Mouse (Mus musculus): ENCODE measurements around the gene Cxcr5.

Gene Cxcr5

DNA sequence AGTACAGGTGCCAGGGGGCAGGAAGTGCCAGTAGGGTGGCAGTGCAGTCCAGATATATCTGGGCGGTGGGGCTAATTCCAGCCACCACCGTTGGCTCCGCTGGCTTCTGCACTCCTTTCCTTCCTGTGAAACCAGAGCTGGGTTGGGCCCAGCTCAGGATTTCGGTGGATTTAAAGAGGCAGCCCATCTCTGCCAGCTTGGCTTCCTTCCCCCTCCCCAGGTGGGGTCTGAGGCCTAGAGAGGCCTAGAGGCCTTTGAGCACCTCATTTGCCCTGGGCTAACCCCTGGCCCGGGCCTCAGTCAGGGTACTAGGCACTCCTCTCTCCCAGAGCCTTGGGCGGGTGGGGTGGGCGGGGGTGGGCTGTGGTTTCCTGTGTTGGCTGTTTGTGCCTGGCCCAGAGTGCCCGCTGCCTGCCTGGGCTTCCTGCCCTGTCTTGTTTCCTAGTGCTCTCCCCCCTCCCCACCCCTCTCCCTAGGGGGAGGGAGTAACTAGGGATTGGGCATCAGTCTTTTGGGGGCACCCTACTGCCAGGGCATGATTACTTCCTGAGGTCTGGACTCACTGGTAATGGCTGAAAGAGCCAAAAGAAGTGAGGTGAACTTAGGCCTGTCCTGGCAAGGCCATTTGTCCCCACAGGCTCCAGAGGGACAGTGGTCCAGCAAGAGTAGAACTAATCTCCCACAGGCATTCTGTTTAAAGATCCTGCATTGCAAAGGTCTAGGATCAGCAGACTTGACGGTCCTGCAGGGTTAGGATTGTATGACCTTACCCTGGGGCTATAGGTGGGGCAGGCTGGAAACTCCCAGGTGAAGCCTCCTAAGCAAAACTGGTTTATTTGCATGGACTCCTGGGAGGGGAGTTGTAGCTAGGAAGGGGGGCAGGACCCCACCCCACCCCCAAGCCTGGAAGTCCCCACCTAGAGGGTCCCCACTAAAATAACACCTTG lies 66.5 kb downstream of the Cxcr5 start:
- DNase-seq (ENCODE audit: low spot score in 2 of 2), result no peak

- peak; percentile 69 to 72 for DNase-seq (ENCODE audit: low spot score in 2 of 2)
These were observed 67.3 kb downstream of the Cxcr5 start for GRCm38 (mm10) chr9:44494261-44494862.

- DNase-seq (ENCODE audit: low spot score in 2 of 2), result no peak
These were observed 68.8 kb downstream of the Cxcr5 start for GRCm38 (mm10) chr9:44492631-44493461.

- DNase-seq (ENCODE audit: low spot score in 2 of 2), result no peak
These were observed 70.3 kb downstream of the Cxcr5 start for GRCm38 (mm10) chr9:44491351-44491750.

DNA sequence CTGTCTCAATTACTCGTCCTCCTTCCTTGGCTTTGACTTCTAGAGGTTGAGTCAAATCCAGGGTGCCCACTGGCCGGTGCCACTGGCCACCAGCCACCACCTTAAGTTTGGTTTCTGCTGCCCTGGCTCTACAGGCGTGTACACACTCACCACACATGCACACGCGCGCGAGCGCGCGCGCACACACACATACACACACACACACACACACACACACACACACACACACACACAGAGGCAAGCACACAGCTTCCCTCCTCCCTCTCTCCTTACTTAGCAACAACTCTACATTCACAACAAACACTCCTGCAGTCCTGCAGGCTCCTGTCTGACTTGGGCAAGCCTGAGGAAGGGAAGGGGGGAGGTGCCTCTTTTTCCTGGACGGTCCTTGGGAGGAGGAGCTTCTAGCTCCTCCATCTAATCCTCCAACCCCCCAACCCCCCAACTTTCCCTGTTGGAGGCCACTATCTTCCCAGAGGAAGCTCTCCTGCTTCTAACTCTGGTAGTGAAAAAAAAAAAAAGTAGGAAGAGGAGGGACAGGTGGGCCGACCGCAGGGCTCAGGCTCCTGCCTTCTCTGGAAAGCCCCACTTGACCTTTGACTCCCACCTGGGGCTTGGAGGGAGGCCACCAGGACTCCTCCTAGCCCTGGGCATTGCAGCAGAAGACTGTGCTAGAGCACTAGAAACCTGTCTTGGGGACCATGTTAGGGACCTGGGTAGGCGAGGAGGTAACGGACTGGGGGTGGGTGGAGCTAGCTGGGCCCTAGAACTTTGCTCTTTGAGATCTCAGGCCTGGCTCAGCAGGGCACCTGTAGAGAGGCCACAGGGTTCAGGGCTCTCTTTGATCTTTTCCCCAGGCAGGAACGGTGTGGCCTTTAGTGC lies 71.3 kb downstream of the Cxcr5 start:
- no peak for DNase-seq (ENCODE audit: low spot score in 2 of 2)

GRCm38 (mm10) chr9:44489651-44490085 lies 72.0 kb downstream of the Cxcr5 start:
- DNase-seq (ENCODE audit: low spot score in 2 of 2), result no peak

GRCm38 (mm10) chr9:44488855-44489381 lies 72.8 kb downstream of the Cxcr5 start:
- DNase-seq (ENCODE audit: low spot score in 2 of 2), result no peak

- no peak for DNase-seq (ENCODE audit: low spot score in 2 of 2)
These were observed 73.3 kb downstream of the Cxcr5 start for GRCm38 (mm10) chr9:44488416-44488815.

DNA sequence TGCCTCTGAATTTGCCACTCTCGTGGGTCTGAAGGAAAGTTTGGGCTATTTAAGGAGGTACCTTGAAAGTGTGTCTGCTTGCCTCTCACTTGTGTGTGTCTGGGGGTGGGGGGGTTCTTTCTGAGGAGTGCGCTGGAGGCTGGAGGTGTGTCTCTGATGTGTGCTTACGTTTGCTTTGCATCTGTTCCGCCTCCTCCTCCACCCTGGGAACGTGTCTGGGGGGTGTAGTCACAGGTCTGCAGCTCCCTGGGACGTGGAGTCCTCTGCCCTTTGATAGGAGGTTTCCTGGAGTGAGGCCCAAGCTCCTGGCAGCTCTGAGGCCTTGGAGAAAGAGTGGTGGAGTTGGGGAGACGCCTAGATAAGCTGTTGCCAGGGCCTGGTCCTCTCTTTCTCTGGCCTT lies 74.2 kb downstream of the Cxcr5 start:
- DNase-seq (ENCODE audit: low spot score in 2 of 2), result no peak

- DNase-seq (ENCODE audit: low spot score in 2 of 2), result no peak
These were observed 74.8 kb downstream of the Cxcr5 start for GRCm38 (mm10) chr9:44486741-44487421.

DNA sequence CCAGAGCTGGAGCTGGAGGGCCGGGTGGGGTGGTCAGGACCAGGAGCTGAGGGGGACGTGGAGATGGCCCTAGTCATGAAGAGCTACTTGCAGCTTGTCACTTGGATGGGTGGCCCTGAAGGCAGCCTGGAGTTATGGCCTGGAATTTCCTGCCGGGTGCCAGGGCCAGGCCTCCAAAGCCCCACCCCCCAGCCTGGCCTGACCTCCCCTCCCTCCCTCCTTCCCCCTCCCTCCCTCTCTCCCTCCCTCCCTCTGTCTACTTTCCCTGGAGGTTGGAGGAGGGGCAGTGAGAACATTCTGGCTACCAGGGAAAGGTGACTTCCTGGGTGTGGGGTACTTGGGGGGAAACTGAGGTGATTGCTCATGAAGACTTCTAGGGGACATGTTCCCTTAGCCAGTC lies 75.3 kb downstream of the Cxcr5 start:
- DNase-seq (ENCODE audit: low spot score in 2 of 2), result no peak

GRCm38 (mm10) chr9:44485516-44486161 lies 76.0 kb downstream of the Cxcr5 start:
- DNase-seq (ENCODE audit: low spot score in 2 of 2), result no peak

DNA sequence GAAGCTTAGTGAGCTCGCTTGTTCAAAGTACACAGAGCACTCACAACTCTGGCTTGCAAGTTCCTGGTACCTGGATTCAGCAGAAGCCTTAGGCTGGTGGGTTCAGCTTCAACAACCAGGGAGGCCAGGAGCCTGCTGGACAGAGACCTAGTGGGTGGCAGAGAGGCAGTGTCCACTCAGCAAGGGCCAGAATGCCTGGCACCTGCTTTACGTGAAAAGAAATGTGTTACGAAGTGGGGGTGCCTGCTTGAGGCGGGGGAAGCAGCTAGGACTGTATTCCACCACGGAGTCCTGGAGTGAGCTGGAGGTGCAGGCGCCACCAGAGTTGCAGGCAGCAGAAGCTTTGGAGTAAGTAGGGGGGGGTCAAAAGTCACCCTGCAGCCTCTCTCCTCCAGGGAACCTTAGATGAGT lies 76.6 kb downstream of the Cxcr5 start:
- no peak for DNase-seq (ENCODE audit: low spot score in 2 of 2)

GRCm38 (mm10) chr9:44484311-44485104 lies 77.2 kb downstream of the Cxcr5 start:
- no peak for DNase-seq (ENCODE audit: low spot score in 2 of 2)

- DNase-seq (ENCODE audit: low spot score in 2 of 2), result peak in 1 of 2 experiments; percentile 42
These were observed 78.1 kb downstream of the Cxcr5 start for GRCm38 (mm10) chr9:44483510-44484044.

DNA sequence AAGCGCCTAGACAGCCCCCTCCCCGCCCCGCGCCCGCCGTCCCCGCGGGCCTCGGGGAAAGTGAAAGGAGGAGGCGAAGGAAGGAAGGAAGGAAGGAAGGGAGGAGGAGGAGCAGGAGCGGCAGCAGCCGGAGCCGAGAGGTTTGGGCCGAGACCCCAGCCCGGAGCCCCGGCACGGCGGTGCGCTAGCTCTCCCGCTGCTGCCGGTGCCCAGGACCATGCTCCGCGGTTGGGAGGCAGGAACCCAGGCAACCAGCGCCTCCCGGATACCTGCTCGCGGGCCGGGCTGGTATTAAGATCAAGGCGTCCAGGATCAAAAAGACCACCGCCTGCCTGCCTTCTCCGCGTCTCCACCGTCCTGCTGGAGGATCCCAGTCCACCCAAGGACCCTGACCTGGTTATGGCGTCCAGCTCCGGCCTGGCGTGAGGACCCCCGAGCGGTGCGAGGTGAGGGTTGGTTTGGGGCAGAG lies 78.6 kb downstream of the Cxcr5 start:
- DNase-seq (ENCODE audit: low spot score in 2 of 2), result peak; percentile 35 to 47

DNA sequence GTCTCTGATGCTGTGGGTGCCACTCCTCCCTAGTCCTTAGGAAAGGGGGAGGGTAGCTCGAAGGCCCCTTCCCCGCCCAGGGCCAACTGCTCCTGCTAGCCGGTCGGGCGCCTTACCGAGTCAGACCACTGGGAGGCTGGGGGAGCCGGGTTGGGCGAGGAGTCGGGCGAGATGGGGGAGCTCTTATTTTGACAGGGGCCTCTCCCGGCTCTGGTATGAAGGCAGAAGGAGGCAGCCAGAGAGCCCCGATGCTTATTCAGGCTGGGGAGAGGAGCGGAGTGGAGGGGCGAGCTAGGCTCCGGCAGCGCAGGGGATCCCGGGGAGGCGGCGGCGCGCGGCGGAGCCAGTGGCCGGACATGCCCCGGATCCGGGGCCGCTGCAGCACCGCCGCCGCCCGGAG lies 79.1 kb downstream of the Cxcr5 start, which contains the start of gene Bcl9l:
TSS of gene Bcl9l (plus strand) at position 274 of the 400 bp plus-strand sequence.
- peak; percentile 91 to 93 for DNase-seq (ENCODE audit: low spot score in 2 of 2)

DNA sequence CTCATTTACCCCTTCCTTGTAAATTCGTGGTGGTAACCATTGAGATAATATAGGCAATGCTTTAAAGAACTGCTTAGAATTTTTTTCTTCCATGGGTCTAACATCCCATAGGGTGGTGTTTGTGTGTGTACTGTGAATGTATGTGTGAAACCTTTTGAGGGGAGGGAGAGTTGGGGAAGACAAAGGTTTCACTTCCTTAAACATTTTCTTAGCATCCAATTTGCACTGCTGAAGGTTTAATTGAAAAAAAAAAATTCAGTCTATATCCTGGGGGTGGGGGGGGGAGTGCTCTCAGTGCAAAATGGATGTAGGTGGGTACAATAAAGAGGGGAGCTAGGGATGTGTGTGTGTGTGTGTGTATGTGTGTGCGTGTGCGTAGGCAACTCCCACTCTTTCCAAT lies 79.6 kb downstream of the Cxcr5 start:
- no peak for DNase-seq (ENCODE audit: low spot score in 2 of 2)
